Mouse (Mus musculus) heart, postnatal 0 days (tissue): Measurements from ENCODE around the gene Tmem210.

Source experiments
- CTCF ChIP-seq: IDR thresholded peaks from 2 replicates; pipeline ENCODE4 v1.5.1; 2016; ENCODE audit warnings: antibody characterized with exemption, control low read depth, low read depth
- EP300 ChIP-seq: IDR thresholded peaks from 2 replicates; pipeline ENCODE4 v1.6.1; 2016; ENCODE audit warnings: antibody characterized with exemption, low read depth

- TF ChIP-seq CTCF (no peak), EP300 (no peak)
These were observed 50.4 kb downstream of the Tmem210 start for GRCm38 (mm10) chr2:25338303-25338702.
